Mouse (Mus musculus) midbrain, embryonic 13.5 days (tissue): ENCODE results near the gene Fbxo44. TPM values are rescaled to one million over a fixed set of nuclear protein-coding genes. Genes with fewer than 3 reads are reported as not detected.

ENCODE experiments used
- ATAC-seq: fragments of 200-750 bp; cut with Nextera tagmentation; 2 replicates; pipeline ENCODE4 v1.8.0; 2017; ENCODE audit warnings: mild to moderate bottlenecking, moderate TSS enrichment, moderate library complexity
- H3K27ac ChIP-seq: fragments of 300-500 bp; sonication (generic); 2 replicates; pipeline ENCODE4 v1.5.1; 2015; ENCODE audit warnings: inconsistent platforms, mild to moderate bottlenecking, moderate library complexity
- H3K27me3 ChIP-seq: fragments of 300-500 bp; sonication (generic); 2 replicates; pipeline ENCODE4 v1.6.1; 2015; ENCODE audit warnings: mild to moderate bottlenecking, inconsistent platforms
- H3K36me3 ChIP-seq: fragments of 300-500 bp; sonication (generic); 2 replicates; pipeline ENCODE4 v1.6.1; 2015; ENCODE audit warnings: mild to moderate bottlenecking, inconsistent platforms
- H3K4me1 ChIP-seq: fragments of 300-500 bp; sonication (generic); replicated peaks from 2 replicates; pipeline ENCODE4 v1.6.1; 2015; ENCODE audit warnings: inconsistent platforms
- H3K4me2 ChIP-seq: fragments of 300-500 bp; sonication (generic); replicated peaks from 2 replicates; pipeline ENCODE4 v1.6.1; 2015; ENCODE audit warnings: moderate library complexity, mild to moderate bottlenecking, inconsistent platforms
- H3K4me3 ChIP-seq: fragments of 300-500 bp; sonication (generic); replicated peaks from 2 replicates; pipeline ENCODE4 v1.5.1; 2015; ENCODE audit warnings: mild to moderate bottlenecking, inconsistent platforms
- H3K9ac ChIP-seq: fragments of 300-500 bp; sonication (generic); replicated peaks from 2 replicates; pipeline ENCODE4 v1.6.1; 2015; ENCODE audit warnings: mild to moderate bottlenecking, inconsistent platforms
- H3K9me3 ChIP-seq: fragments of 300-500 bp; sonication (generic); 2 replicates; pipeline ENCODE4 v1.6.1; 2016; ENCODE audit warnings: mild to moderate bottlenecking, inconsistent platforms
- WGBS: fragments of 180-500 bp; shearing (Covaris S2); methylation state at CpG from one replicate; pipeline ENCODE4 v1.1.7; 2015; 5-methylcytosine and 5-hydroxymethylcytosine counted together
- polyA plus RNA-seq: library from polyadenylated mRNA; unstranded; fragments of >200 nt; fragmentation: Nextera tagmentation; extraction: Ambion mirVana; gene quantifications from 2 replicates; pipeline ENCODE4 v1.2.1, GENCODE M21; 2015

The Fbxo44 gene
- polyA plus RNA-seq, 1 experiment from 2014 or later, result 103 TPM

DNA sequence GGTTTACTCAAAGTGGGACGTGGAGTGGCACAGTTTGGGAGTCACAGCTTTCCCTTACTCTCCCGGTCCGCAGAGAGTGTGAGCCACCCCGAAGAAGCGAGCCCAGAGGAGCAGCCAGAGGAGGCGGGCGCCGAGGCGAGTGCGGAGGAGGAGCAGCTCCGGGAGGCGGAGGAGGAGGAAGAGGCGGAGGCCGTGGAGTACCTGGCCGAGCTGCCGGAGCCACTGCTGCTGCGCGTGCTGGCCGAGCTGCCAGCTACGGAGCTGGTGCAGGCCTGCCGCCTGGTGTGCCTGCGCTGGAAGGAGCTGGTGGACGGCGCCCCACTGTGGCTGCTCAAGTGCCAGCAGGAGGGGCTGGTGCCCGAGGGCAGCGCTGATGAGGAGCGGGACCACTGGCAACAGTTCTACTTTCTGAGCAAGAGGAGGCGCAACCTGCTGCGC is 3.7 kb upstream of the Fbxo44 start:
- Histone ChIP-seq H3K27ac (no peak overlapping the region), H3K36me3 (no peaks in the 10 kb centered on the region), H3K4me2 (peak overlapping the region; percentile 52), H3K27me3 (peaks cover 76% of the 10 kb centered on the region), H3K4me1 (peaks cover 43% of the 10 kb centered on the region), H3K9me3 (no peaks in the 10 kb centered on the region), H3K9ac (peak overlapping the region; percentile 15; the same call in 1 of the 2 replicates), H3K4me3 (peak overlapping the region; percentile 30)
- WGBS, result under 1% methylated on average over 28 of the region's 29 CpGs
- no peak for ATAC-seq

DNA sequence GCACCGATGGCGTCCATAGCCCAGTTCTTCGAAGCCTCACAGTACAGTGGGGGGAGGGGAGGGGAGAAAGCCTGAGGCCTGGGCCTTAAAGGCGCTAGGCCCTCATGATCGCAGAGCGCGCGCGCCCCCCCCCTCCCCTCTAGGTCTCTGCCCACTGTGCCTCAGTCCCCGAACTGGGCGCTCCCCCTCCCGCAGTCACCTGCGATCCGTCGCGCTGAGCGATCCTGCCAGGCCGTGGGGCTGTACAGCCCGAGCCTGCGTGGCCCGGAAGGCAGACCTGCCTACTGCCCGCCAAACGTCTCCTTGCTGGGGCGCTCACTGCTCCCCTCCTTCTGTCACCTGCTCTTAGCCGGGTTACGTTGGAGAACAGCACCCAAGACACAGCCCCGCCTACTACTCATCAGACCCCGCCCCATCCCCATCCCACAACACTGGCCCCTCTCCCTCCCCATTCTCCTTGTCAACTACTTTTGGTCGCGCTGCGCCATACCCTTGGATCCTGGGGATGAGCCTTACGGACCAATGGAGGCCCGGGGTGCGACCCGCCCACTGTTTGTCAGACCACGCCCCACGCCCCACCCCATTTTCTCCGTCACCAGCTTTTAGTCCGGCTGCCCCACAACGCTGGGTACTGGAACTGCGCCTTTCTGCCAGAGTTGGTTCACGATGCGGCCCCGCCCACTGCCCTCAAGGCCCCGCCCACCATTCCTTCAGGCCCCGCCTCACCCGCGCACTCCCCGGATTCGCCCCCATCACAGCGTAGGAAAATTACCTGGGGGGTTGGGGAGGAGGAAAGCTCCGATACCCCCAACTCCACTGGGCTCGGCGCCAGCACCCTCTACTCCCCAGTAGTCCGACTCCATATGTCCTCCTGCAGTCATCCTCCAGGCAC is 492 bp downstream of the Fbxo44 start:
- ATAC-seq, result peak; percentile 89
- H3K4me1 ChIP-seq, result peaks cover 49% of the 10 kb centered on the region
- WGBS, result under 1% methylated on average over 49 of the region's 55 CpGs

GRCm38 (mm10) chr4:148158436-148159348 is 1.6 kb downstream of the Fbxo44 start:
- H3K4me2 ChIP-seq, result peak overlapping the region; percentile 88
- WGBS, result 25% methylated on average over 27 of the region's 27 CpGs
- H3K27ac ChIP-seq, result peak overlapping the region; percentile 94
- peaks cover 38% of the 10 kb centered on the region for H3K4me1 ChIP-seq
- ATAC-seq, result peak; percentile 5
- H3K36me3 ChIP-seq, result peaks cover 42% of the 10 kb centered on the region
- H3K27me3 ChIP-seq, result peaks cover 32% of the 10 kb centered on the region
- H3K9ac ChIP-seq, result peak overlapping the region; percentile 92
- H3K4me3 ChIP-seq, result peak overlapping the region; percentile 78
- no peaks in the 10 kb centered on the region for H3K9me3 ChIP-seq

More for the DNA sequence above, 492 bp downstream of the Fbxo44 start:
- H3K27ac ChIP-seq, result peak overlapping the region; percentile 94
- peaks cover 31% of the 10 kb centered on the region for H3K36me3 ChIP-seq
- H3K9me3 ChIP-seq, result no peaks in the 10 kb centered on the region
- H3K4me2 ChIP-seq, result peak overlapping the region; percentile 88
- peak overlapping the region; percentile 92 for H3K9ac ChIP-seq
- H3K27me3 ChIP-seq, result peaks cover 43% of the 10 kb centered on the region
- peak overlapping the region; percentile 78 for H3K4me3 ChIP-seq

GRCm38 (mm10) chr4:148154982-148155381 is 5.3 kb downstream of the Fbxo44 start:
- Histone ChIP-seq H3K9ac (no peak overlapping the region), H3K27ac (no peak overlapping the region), H3K4me2 (no peak overlapping the region), H3K36me3 (peaks cover 55% of the 10 kb centered on the region), H3K4me1 (peaks cover 39% of the 10 kb centered on the region), H3K9me3 (no peaks in the 10 kb centered on the region), H3K27me3 (no peaks in the 10 kb centered on the region), H3K4me3 (no peak overlapping the region)
- ATAC-seq, result no peak
- 61% methylated on average over 3 of the region's 3 CpGs for WGBS

- Histone ChIP-seq H3K27ac (no peak overlapping the region), H3K4me3 (no peak overlapping the region), H3K4me1 (peaks cover 42% of the 10 kb centered on the region), H3K27me3 (no peaks in the 10 kb centered on the region), H3K36me3 (peaks cover 58% of the 10 kb centered on the region), H3K9ac (no peak overlapping the region), H3K9me3 (no peaks in the 10 kb centered on the region), H3K4me2 (no peak overlapping the region)
- ATAC-seq, result no peak
- 91% methylated on average over 4 of the region's 4 CpGs for WGBS
Observed at GRCm38 (mm10) chr4:148154006-148154405, 6.3 kb downstream of the Fbxo44 start.

GRCm38 (mm10) chr4:148152547-148152946 is 7.7 kb downstream of the Fbxo44 start:
- WGBS, result 79% methylated on average over 5 of the region's 5 CpGs
- peaks cover 65% of the 10 kb centered on the region for H3K36me3 ChIP-seq

DNA sequence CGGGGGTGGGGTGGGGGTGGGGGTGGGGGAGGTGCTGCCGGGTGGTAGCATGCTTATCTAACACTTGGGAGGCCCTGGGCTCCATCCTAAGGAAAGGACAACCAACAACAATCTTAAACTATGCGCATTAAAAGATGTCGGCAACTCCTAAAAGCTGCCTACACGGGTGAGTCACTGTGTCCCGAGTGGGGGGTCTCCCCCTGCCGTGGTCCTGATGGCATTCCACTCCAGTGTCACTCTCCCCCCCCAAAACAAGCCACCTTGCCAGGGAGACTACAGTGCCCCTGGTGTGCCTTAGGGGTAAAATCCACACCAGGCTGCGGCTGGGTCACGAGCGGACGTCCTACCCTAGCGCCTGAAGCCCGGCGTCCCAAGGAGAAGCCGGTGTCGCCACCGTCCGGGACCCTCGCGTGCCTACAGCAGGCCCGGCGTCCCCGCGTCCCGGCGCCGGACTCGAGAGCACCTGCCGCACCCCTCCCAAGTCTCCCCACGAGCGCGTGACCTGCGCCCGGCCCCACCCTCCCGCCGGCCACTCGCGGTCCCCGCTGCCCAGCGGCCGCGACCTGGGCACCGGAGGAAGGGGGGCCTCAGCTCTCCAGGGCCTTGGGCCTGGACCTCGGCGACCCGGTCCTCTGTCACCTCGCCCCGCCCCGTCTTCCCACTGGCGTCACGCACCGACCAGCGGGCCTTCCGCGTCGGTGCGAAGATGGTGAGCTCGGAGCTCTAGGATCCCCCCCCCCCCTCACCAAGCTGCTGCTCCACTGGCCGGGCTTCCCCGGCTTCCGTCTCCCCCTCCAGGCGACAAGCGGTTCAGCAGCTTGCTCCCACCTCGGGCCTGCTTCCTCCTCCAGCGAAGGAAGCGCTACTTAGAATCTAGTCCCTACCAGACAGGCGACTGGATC is 8.8 kb downstream of the Fbxo44 start, which contains the start of gene Fbxo6:
Gene Fbxo6, minus strand, starts transcription at position 874 of the 902 bp plus-strand sequence.
- Histone ChIP-seq H3K4me1 (peaks cover 18% of the 10 kb centered on the region), H3K27ac (peak within 1 kb of the TSS; percentile 93), H3K9ac (peak within 1 kb of the TSS; percentile 82), H3K4me2 (peak within 1 kb of the TSS; percentile 91), H3K27me3 (no peaks in the 10 kb centered on the region), H3K36me3 (peaks cover 65% of the 10 kb centered on the region), H3K4me3 (peak within 1 kb of the TSS; percentile 60), H3K9me3 (no peaks in the 10 kb centered on the region)
- ATAC-seq, result peak; percentile 91
- under 1% methylated on average over 48 of the region's 67 CpGs for WGBS

More at GRCm38 (mm10) chr4:148152547-148152946, 7.7 kb downstream of the Fbxo44 start:
- Histone ChIP-seq H3K4me2 (no peak overlapping the region), H3K27me3 (no peaks in the 10 kb centered on the region), H3K27ac (peak overlapping the region; percentile 93; the same call in 1 of the 2 replicates), H3K4me3 (no peak overlapping the region), H3K4me1 (peaks cover 29% of the 10 kb centered on the region), H3K9me3 (no peaks in the 10 kb centered on the region), H3K9ac (no peak overlapping the region)
- 0 out of 2 replicates have a peak, but pooled peaks have one; percentile 1 for ATAC-seq

GRCm38 (mm10) chr4:148150953-148151266 is 9.4 kb downstream of the Fbxo44 start:
- peak overlapping the region; percentile 82; the same call in 1 of the 2 replicates for H3K9ac ChIP-seq

DNA sequence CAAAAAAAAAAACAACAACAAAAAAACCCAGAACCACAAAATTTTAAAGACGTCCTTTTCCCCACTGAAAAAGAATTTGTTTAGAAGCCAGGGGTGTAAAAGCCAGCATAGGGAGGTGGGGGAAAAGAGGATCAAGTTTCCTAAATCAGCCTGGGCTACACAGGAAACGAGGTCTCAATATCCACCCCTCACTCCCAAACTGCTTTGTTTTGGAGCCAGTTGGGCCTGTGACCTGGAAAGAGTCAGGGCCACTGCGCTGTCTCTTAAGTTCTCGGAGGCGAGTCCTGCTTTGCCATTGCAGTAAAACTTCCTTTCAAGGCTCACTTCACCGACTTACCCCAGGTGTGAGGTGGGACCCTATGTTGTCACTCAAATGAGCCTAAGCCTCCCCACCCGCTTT is 10.0 kb downstream of the Fbxo44 start:
- 63% methylated on average over 7 of the region's 7 CpGs for WGBS
- Histone ChIP-seq H3K9ac (no peak overlapping the region), H3K9me3 (no peaks in the 10 kb centered on the region), H3K36me3 (peaks cover 65% of the 10 kb centered on the region), H3K27ac (no peak overlapping the region), H3K4me1 (peaks cover 17% of the 10 kb centered on the region), H3K4me3 (no peak overlapping the region), H3K4me2 (no peak overlapping the region), H3K27me3 (no peaks in the 10 kb centered on the region)
- no peak for ATAC-seq

More at GRCm38 (mm10) chr4:148150953-148151266, 9.4 kb downstream of the Fbxo44 start:
- Histone ChIP-seq H3K4me3 (peak overlapping the region; percentile 60), H3K36me3 (peaks cover 65% of the 10 kb centered on the region), H3K27me3 (no peaks in the 10 kb centered on the region), H3K27ac (peak overlapping the region; percentile 93; the same call in 1 of the 2 replicates), H3K4me1 (peaks cover 17% of the 10 kb centered on the region), H3K9me3 (no peaks in the 10 kb centered on the region), H3K4me2 (peak overlapping the region; percentile 91)
- 63% methylated on average over 3 of the region's 3 CpGs for WGBS
- ATAC-seq, result no peak

DNA sequence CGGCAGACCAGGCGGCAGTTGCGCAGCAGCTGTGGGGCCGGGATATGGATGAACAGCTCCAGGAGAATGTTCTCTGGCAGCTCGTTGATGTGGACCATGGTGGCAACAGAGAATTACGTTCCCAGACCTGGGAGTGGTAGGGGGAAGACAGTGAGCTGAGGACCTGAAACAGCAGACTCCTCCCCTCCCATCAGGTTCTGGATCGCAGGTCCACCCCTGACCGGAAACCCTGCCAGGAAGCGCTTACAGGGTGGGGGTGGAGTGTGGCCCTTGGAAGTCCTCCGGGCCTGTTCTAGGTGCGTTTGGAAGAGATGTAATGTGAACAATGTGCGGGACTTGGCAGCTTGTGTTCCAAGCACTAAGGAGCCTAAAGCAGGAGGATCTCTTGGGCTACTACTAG is 10.7 kb downstream of the Fbxo44 start:
- H3K27ac ChIP-seq, result no peak overlapping the region
- no peaks in the 10 kb centered on the region for H3K9me3 ChIP-seq
- H3K27me3 ChIP-seq, result no peaks in the 10 kb centered on the region
- H3K36me3 ChIP-seq, result peaks cover 66% of the 10 kb centered on the region
- no peak for ATAC-seq
- H3K9ac ChIP-seq, result no peak overlapping the region
- H3K4me1 ChIP-seq, result peaks cover 17% of the 10 kb centered on the region
- H3K4me3 ChIP-seq, result no peak overlapping the region
- 80% methylated on average over 12 of the region's 12 CpGs for WGBS
- H3K4me2 ChIP-seq, result no peak overlapping the region

DNA sequence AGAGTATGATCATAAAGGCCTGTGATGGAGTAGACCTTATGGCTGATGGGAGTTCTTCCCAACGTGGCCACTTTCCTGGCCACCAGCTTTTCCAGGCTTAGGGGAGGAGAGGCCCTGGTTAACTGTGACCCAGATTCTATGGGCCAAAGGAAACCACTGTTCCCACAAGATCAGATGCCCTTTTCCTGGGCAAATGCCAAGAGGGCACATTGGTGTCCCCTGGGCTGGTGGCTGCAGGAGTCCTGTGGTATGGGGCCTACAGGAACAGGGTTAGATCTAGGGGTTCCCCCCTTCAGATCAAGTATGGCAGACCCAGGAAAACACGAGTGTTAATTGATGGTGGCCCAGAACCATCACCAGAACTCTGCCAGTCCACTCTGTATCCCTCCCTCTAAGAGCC is 12.6 kb downstream of the Fbxo44 start:
- no peak overlapping the region for H3K4me2 ChIP-seq
- ATAC-seq, result no peak
- no peaks in the 10 kb centered on the region for H3K27me3 ChIP-seq
- 91% methylated on average over 2 of the region's 2 CpGs for WGBS
- no peak overlapping the region for H3K9ac ChIP-seq
- peaks cover 21% of the 10 kb centered on the region for H3K4me1 ChIP-seq
- H3K36me3 ChIP-seq, result peaks cover 62% of the 10 kb centered on the region
- no peaks in the 10 kb centered on the region for H3K9me3 ChIP-seq
- no peak overlapping the region for H3K4me3 ChIP-seq
- no peak overlapping the region for H3K27ac ChIP-seq
